Mouse (Mus musculus) CH12.LX (cell line): ENCODE measurements at regions not wholly inside any gene's neighbourhood (a gene's known extent, or its start where the extent isn't known, plus 50 kb on each side); places are given as distances from the start of the nearest gene placed in this dataset.
"Not testable (repeated sequence)": the region's sequence is repeated elsewhere in the genome, so short reads cannot be mapped to it uniquely, and the experiment has no call there.

Experiments used
- DNase-seq: peaks from one replicate; pipeline ENCODE4 v3.0.0-alpha.2; 2013; ENCODE audit errors: extremely low read depth
- H3K27ac ChIP-seq: 2 replicates; pipeline ENCODE4 v1.5.1; 2012; ENCODE audit warnings: low read depth, mild to moderate bottlenecking, control low read depth, moderate library complexity; ENCODE audit not compliant: insufficient read depth
- H3K27me3 ChIP-seq: replicated peaks from 2 replicates; pipeline ENCODE3; 2012; ENCODE audit warnings: inconsistent platforms
- H3K36me3 ChIP-seq, 2 experiments: replicated peaks in 1 of 2; 2 replicates each; pipeline versions ENCODE3 to v1.6.1; 2012; ENCODE audit warnings: inconsistent platforms in 1 of 2, low read length in 1 of 2, mild to moderate bottlenecking in 1 of 2, mixed read lengths in 1 of 2, moderate library complexity in 1 of 2; ENCODE audit not compliant: control insufficient read depth in 1 of 2, insufficient read depth in 1 of 2
- H3K4me1 ChIP-seq, 2 experiments: 2 replicates each; pipeline ENCODE4 v1.6.1; 2012; ENCODE audit warnings: inconsistent platforms in 1 of 2, moderate library complexity in 1 of 2; ENCODE audit not compliant: insufficient read depth in 2 of 2, control insufficient read depth in 1 of 2
- H3K4me2 ChIP-seq: 2 replicates; pipeline ENCODE4 v1.6.1; 2012; ENCODE audit warnings: low read depth, mild to moderate bottlenecking, control low read depth; ENCODE audit not compliant: poor library complexity, insufficient read depth, severe bottlenecking
- H3K4me3 ChIP-seq, 3 experiments: fragments of 150-350 bp in 1 of 3; sonication (generic) in 1 of 3; replicated peaks in 1 of 3; 2 replicates each; pipeline versions ENCODE3 to v1.5.1; 2011 to 2012; ENCODE audit warnings: low read depth in 2 of 3, low read length in 2 of 3, mild to moderate bottlenecking in 2 of 3, moderate library complexity in 2 of 3, control low read depth in 1 of 3, improper control_type of control experiment in 1 of 3, inconsistent platforms in 1 of 3, mixed read lengths in 1 of 3; ENCODE audit not compliant: poor library complexity in 1 of 3
- H3K79me2 ChIP-seq: replicated peaks from 2 replicates; pipeline ENCODE4 v1.6.1; 2012; ENCODE audit warnings: mild to moderate bottlenecking, moderate library complexity; ENCODE audit not compliant: control insufficient read depth, poor library complexity, insufficient read depth, severe bottlenecking; ENCODE audit errors: extremely low read depth
- H3K9ac ChIP-seq: 2 replicates; pipeline ENCODE4 v1.6.1; 2012; ENCODE audit warnings: low read depth, mild to moderate bottlenecking, control low read depth, moderate library complexity; ENCODE audit not compliant: insufficient read depth
- H3K9me3 ChIP-seq: replicated peaks from 2 replicates; pipeline ENCODE3; 2012; ENCODE audit warnings: low read length, inconsistent platforms, mixed read lengths
- CHD1 ChIP-seq: IDR thresholded peaks from 2 replicates; pipeline ENCODE4 v1.6.1; 2012; ENCODE audit warnings: low read depth, low read length, improper control_type of control experiment, inconsistent platforms
- CHD2 ChIP-seq: IDR thresholded peaks from 2 replicates; pipeline ENCODE4 v1.6.1; 2011; ENCODE audit warnings: low read length, improper control_type of control experiment
- EP300 ChIP-seq: IDR thresholded peaks from 2 replicates; pipeline ENCODE4 v1.6.1; 2011; ENCODE audit warnings: low read length, improper control_type of control experiment
- GABPA ChIP-seq: IDR thresholded peaks from 2 replicates; pipeline ENCODE4 v1.6.1; 2012; ENCODE audit warnings: low read depth, low read length, improper control_type of control experiment, inconsistent platforms; ENCODE audit not compliant: insufficient replicate concordance
- HCFC1 ChIP-seq: IDR thresholded peaks from 2 replicates; pipeline ENCODE4 v1.6.1; 2012; ENCODE audit warnings: low read depth, mild to moderate bottlenecking, inconsistent platforms, low read length, improper control_type of control experiment
- KAT2A ChIP-seq: IDR thresholded peaks from 2 replicates; pipeline ENCODE4 v1.6.1; 2012; ENCODE audit warnings: low read length, improper control_type of control experiment, inconsistent platforms; ENCODE audit not compliant: insufficient replicate concordance
- MAFK ChIP-seq: IDR thresholded peaks from 2 replicates; pipeline ENCODE4 v1.6.1; 2011; ENCODE audit warnings: low read length, improper control_type of control experiment; ENCODE audit not compliant: insufficient replicate concordance
- MAZ ChIP-seq: IDR thresholded peaks from 2 replicates; pipeline ENCODE4 v1.6.1; 2012; ENCODE audit warnings: low read depth, mild to moderate bottlenecking, inconsistent platforms, low read length, improper control_type of control experiment, moderate library complexity
- NELFE ChIP-seq: IDR thresholded peaks from 2 replicates; pipeline ENCODE4 v1.6.1; 2011; ENCODE audit warnings: low read depth, low read length, improper control_type of control experiment
- NRF1 ChIP-seq: IDR thresholded peaks from 2 replicates; pipeline ENCODE4 v1.6.1; 2014; ENCODE audit warnings: low read depth, mild to moderate bottlenecking, inconsistent platforms, low read length, improper control_type of control experiment, moderate library complexity
- POLR2A ChIP-seq: IDR thresholded peaks from 2 replicates; pipeline ENCODE4 v1.6.1; 2011; ENCODE audit warnings: low read depth, mild to moderate bottlenecking, improper control_type of control experiment, low read length
- RAD21 ChIP-seq: IDR thresholded peaks from 2 replicates; pipeline ENCODE4 v1.6.1; 2011; ENCODE audit warnings: low read depth, mild to moderate bottlenecking, low read length, improper control_type of control experiment, moderate library complexity
- USF1 ChIP-seq: IDR thresholded peaks from 2 replicates; pipeline ENCODE4 v1.6.1; 2014; ENCODE audit warnings: low read depth, mild to moderate bottlenecking, inconsistent platforms, low read length, improper control_type of control experiment
- ZKSCAN1 ChIP-seq: IDR thresholded peaks from 2 replicates; pipeline ENCODE4 v1.6.1; 2012; ENCODE audit warnings: low read depth, inconsistent platforms, low read length, improper control_type of control experiment, borderline replicate concordance
- ZNF384 ChIP-seq: IDR thresholded peaks from 2 replicates; pipeline ENCODE4 v1.6.1; 2012; ENCODE audit warnings: low read depth, low read length, improper control_type of control experiment, inconsistent platforms
- dilution Hi-C: fragments of 300-500 bp; cut with MboI; formaldehyde crosslinking; loops from 2 replicates; pipeline ENCODE4 v1.14.3; 2020; ENCODE audit warnings: low sequenced_read_pairs; ENCODE audit not compliant: extremely low pct_unique_long_range_greater_than_20kb, extremely low pct_ligation_motif_present
- in situ Hi-C: fragments of 300-500 bp; cut with MboI; formaldehyde crosslinking; loops from 3 replicates; pipeline ENCODE4 v1.14.3; 2019; ENCODE audit warnings: low sequenced_read_pairs, low pct_ligation_motif_present, low pct_unique_long_range_greater_than_20kb, mixed read lengths

GRCm38 (mm10) chr10:35503328-35503727 is 208.4 kb downstream of the Amd2 start:
- TF ChIP-seq ZKSCAN1 (no peak), EP300 (no peak), HCFC1 (no peak)
- dilution Hi-C loops = no loop called here
- no peak for DNase-seq

GRCm38 (mm10) chr10:35502620-35503019 is 209.1 kb downstream of the Amd2 start:
- Histone ChIP-seq H3K27ac (no peak overlapping the region), H3K4me2 (no peak overlapping the region), H3K27me3 (no peaks in the 10 kb centered on the region), H3K79me2 (no peaks in the 10 kb centered on the region), H3K9me3 (no peaks in the 10 kb centered on the region), H3K4me1 (no peaks in the 10 kb centered on the region), H3K36me3 (no peaks in the 10 kb centered on the region), H3K4me3 (no peak overlapping the region), H3K9ac (no peak overlapping the region)
- dilution Hi-C loops = no loop called here
- no peak for DNase-seq
- in situ Hi-C loops = no loop called here
- TF ChIP-seq ZNF384 = no peak
- no peak for TF ChIP-seq HCFC1

More at GRCm38 (mm10) chr10:35503328-35503727, 208.4 kb downstream of the Amd2 start:
- Histone ChIP-seq H3K4me1 (no peaks in the 10 kb centered on the region), H3K9ac (no peak overlapping the region), H3K36me3 (no peaks in the 10 kb centered on the region), H3K27ac (no peak overlapping the region), H3K79me2 (no peaks in the 10 kb centered on the region), H3K4me2 (no peak overlapping the region), H3K27me3 (no peaks in the 10 kb centered on the region), H3K4me3 (no peak overlapping the region), H3K9me3 (no peaks in the 10 kb centered on the region)
- in situ Hi-C loops = no loop called here

- no peak overlapping the region for H3K4me3 ChIP-seq
- dilution Hi-C loops = no loop called here
- no peak for DNase-seq
- in situ Hi-C loops = no loop called here
- H3K4me1 ChIP-seq = no peaks in the 10 kb centered on the region
- H3K36me3 ChIP-seq = no peaks in the 10 kb centered on the region
- no peaks in the 10 kb centered on the region for H3K27me3 ChIP-seq
- no peak for TF ChIP-seq POLR2A
- TF ChIP-seq NRF1 = no peak
- no peak for TF ChIP-seq MAZ
- no peak for TF ChIP-seq ZNF384
- TF ChIP-seq CHD2 = no peak
- TF ChIP-seq MAFK = no peak
- TF ChIP-seq USF1 = no peak
- no peak for TF ChIP-seq NELFE
- TF ChIP-seq RAD21 = no peak
- TF ChIP-seq GABPA = no peak
- TF ChIP-seq KAT2A = no peak
- no peak for TF ChIP-seq CHD1
- H3K79me2 ChIP-seq = no peaks in the 10 kb centered on the region
- no peak overlapping the region for H3K9ac ChIP-seq
- no peak overlapping the region for H3K27ac ChIP-seq
- no peak overlapping the region for H3K4me2 ChIP-seq
- H3K9me3 ChIP-seq = no peaks in the 10 kb centered on the region
These were observed 209.6 kb downstream of the Amd2 start for GRCm38 (mm10) chr10:35502075-35502474.

- H3K79me2 ChIP-seq, H3K4me1 ChIP-seq, in situ Hi-C loops, H3K4me3 ChIP-seq, DNase-seq, H3K27me3 ChIP-seq, H3K27ac ChIP-seq, H3K4me2 ChIP-seq, H3K36me3 ChIP-seq, H3K9me3 ChIP-seq, dilution Hi-C loops, H3K9ac ChIP-seq: not testable (repeated sequence)
These were observed 232.9 kb downstream of the Amd2 start for GRCm38 (mm10) chr10:35478786-35479185.
